Mouse (Mus musculus) embryonic facial prominence, embryonic 12.5 days (tissue): ENCODE measurements around the gene Mier3. TPM values are rescaled to one million over a fixed set of nuclear protein-coding genes. Genes with fewer than 3 reads are reported as not detected.

ENCODE experiments used
- ATAC-seq: fragments of 200-750 bp; cut with Nextera tagmentation; 2 replicates; pipeline ENCODE4 v1.8.0; 2017; ENCODE audit not compliant: insufficient number of reproducible peaks, insufficient read depth, low FRiP score, low TSS enrichment
- H3K27ac ChIP-seq: fragments of 300-500 bp; sonication (generic); 2 replicates; pipeline ENCODE4 v1.5.1; 2016; ENCODE audit warnings: mild to moderate bottlenecking
- H3K27me3 ChIP-seq: fragments of 300-500 bp; sonication (generic); 2 replicates; pipeline ENCODE4 v1.6.1; 2016; ENCODE audit warnings: mild to moderate bottlenecking, moderate library complexity
- H3K36me3 ChIP-seq: fragments of 300-500 bp; sonication (generic); 2 replicates; pipeline ENCODE4 v1.6.1; 2016; ENCODE audit warnings: mild to moderate bottlenecking
- H3K4me1 ChIP-seq: fragments of 300-500 bp; sonication (generic); 2 replicates; pipeline ENCODE4 v1.6.1; 2016
- H3K4me2 ChIP-seq: fragments of 300-500 bp; sonication (generic); replicated peaks from 2 replicates; pipeline ENCODE4 v1.6.1; 2016; ENCODE audit warnings: mild to moderate bottlenecking, moderate library complexity
- H3K4me3 ChIP-seq: fragments of 300-500 bp; sonication (generic); 2 replicates; pipeline ENCODE4 v1.5.1; 2016; ENCODE audit warnings: mild to moderate bottlenecking
- H3K9ac ChIP-seq: fragments of 300-500 bp; sonication (generic); 2 replicates; pipeline ENCODE4 v1.6.1; 2016; ENCODE audit warnings: mild to moderate bottlenecking, moderate library complexity
- H3K9me3 ChIP-seq: fragments of 300-500 bp; sonication (generic); 2 replicates; pipeline ENCODE4 v1.6.1; 2016; ENCODE audit warnings: mild to moderate bottlenecking, moderate library complexity
- WGBS: fragments of 180-500 bp; shearing (Covaris S2); methylation state at CpG from one replicate; pipeline ENCODE4 v1.1.7; 2016; 5-methylcytosine and 5-hydroxymethylcytosine counted together
- polyA plus RNA-seq: library from polyadenylated mRNA; unstranded; fragments of >200 nt; fragmentation: Nextera tagmentation; extraction: Ambion mirVana; gene quantifications from 2 replicates; pipeline ENCODE4 v1.2.1, GENCODE M21; 2016

The Mier3 gene
- polyA plus RNA-seq, 1 experiment from 2014 or later = 28.3 TPM

GRCm38 (mm10) chr13:111748301-111749062 is 67.7 kb downstream of the Mier3 start:
- WGBS = 95% methylated on average over 28 of the region's 28 CpGs
- Histone ChIP-seq H3K4me3 (no peak overlapping the region), H3K27me3 (no peaks in the 10 kb centered on the region), H3K27ac (no peak overlapping the region), H3K4me1 (no peaks in the 10 kb centered on the region), H3K4me2 (no peak overlapping the region), H3K36me3 (peaks cover 45% of the 10 kb centered on the region), H3K9me3 (no peaks in the 10 kb centered on the region), H3K9ac (no peak overlapping the region)
- ATAC-seq = 0 out of 2 replicates have a peak, but pooled peaks have one; percentile 15

GRCm38 (mm10) chr13:111753321-111753720 is 72.5 kb downstream of the Mier3 start:
- no peaks in the 10 kb centered on the region for H3K27me3 ChIP-seq
- H3K27ac ChIP-seq = no peak overlapping the region
- no peak overlapping the region for H3K4me2 ChIP-seq
- no peaks in the 10 kb centered on the region for H3K9me3 ChIP-seq
- peaks cover 93% of the 10 kb centered on the region for H3K36me3 ChIP-seq
- no peak for ATAC-seq
- H3K9ac ChIP-seq = no peak overlapping the region
- WGBS = 93% methylated on average over 6 of the region's 6 CpGs
- no peak overlapping the region for H3K4me3 ChIP-seq
- no peaks in the 10 kb centered on the region for H3K4me1 ChIP-seq

- peaks cover 93% of the 10 kb centered on the region for H3K36me3 ChIP-seq
- no peak overlapping the region for H3K9ac ChIP-seq
- no peaks in the 10 kb centered on the region for H3K4me1 ChIP-seq
- no peak overlapping the region for H3K4me2 ChIP-seq
- no peak overlapping the region for H3K27ac ChIP-seq
- WGBS = 97% methylated on average over 18 of the region's 18 CpGs
- no peak overlapping the region for H3K4me3 ChIP-seq
- H3K27me3 ChIP-seq = no peaks in the 10 kb centered on the region
- no peak for ATAC-seq
- H3K9me3 ChIP-seq = no peaks in the 10 kb centered on the region
Measured at GRCm38 (mm10) chr13:111755377-111755776, 74.6 kb downstream of the Mier3 start.

- H3K27me3 ChIP-seq = no peaks in the 10 kb centered on the region
- no peaks in the 10 kb centered on the region for H3K4me1 ChIP-seq
- ATAC-seq = no peak
- H3K4me2 ChIP-seq = no peak overlapping the region
- peaks cover 93% of the 10 kb centered on the region for H3K36me3 ChIP-seq
- 94% methylated on average over 15 of the region's 15 CpGs for WGBS
- no peak overlapping the region for H3K4me3 ChIP-seq
- H3K9ac ChIP-seq = no peak overlapping the region
- no peak overlapping the region for H3K27ac ChIP-seq
- no peaks in the 10 kb centered on the region for H3K9me3 ChIP-seq
Measured at GRCm38 (mm10) chr13:111755937-111756336, 75.2 kb downstream of the Mier3 start.

- Histone ChIP-seq H3K36me3 (peaks cover 90% of the 10 kb centered on the region), H3K9me3 (no peaks in the 10 kb centered on the region), H3K4me2 (no peak overlapping the region), H3K27me3 (no peaks in the 10 kb centered on the region), H3K4me3 (no peak overlapping the region), H3K9ac (no peak overlapping the region), H3K4me1 (no peaks in the 10 kb centered on the region), H3K27ac (no peak overlapping the region)
- 92% methylated on average over 6 of the region's 6 CpGs for WGBS
- ATAC-seq = no peak
Measured at GRCm38 (mm10) chr13:111756986-111757385, 76.2 kb downstream of the Mier3 start.

GRCm38 (mm10) chr13:111762526-111762925 is 81.7 kb downstream of the Mier3 start:
- 90% methylated on average over 12 of the region's 12 CpGs for WGBS
- H3K9ac ChIP-seq = no peak overlapping the region
- H3K4me1 ChIP-seq = no peaks in the 10 kb centered on the region
- H3K27me3 ChIP-seq = no peaks in the 10 kb centered on the region
- H3K9me3 ChIP-seq = no peaks in the 10 kb centered on the region
- ATAC-seq = no peak
- H3K36me3 ChIP-seq = peaks cover 82% of the 10 kb centered on the region
- no peak overlapping the region for H3K27ac ChIP-seq
- no peak overlapping the region for H3K4me2 ChIP-seq
- H3K4me3 ChIP-seq = no peak overlapping the region

Other genes with a start within 250 kb of the Mier3 start
- gene Gpbp1, start 190.9 kb upstream of the Mier3 start, polyA plus RNA-seq = 110 and 113 TPM in 2 replicates
- not detected in 2 replicates for gene Gm49496, start 131.0 kb upstream of the Mier3 start, polyA plus RNA-seq
- gene Gm10198, start 88.2 kb upstream of the Mier3 start, polyA plus RNA-seq = not detected in 2 replicates
- 17.9 and 18.3 TPM in 2 replicates for gene Map3k1, start 128.0 kb downstream of the Mier3 start, polyA plus RNA-seq